Mouse (Mus musculus) 3T3-L1 (cell line): ENCODE measurements at regions not wholly inside any gene's neighbourhood (a gene's known extent, or its start where the extent isn't known, plus 50 kb on each side); places are given as distances from the start of the nearest gene placed in this dataset.

Experiments used
- DNase-seq: peaks from one replicate; pipeline ENCODE4 v3.0.0-alpha.2; 2015; ENCODE audit warnings: low read depth, low spot score

DNA sequence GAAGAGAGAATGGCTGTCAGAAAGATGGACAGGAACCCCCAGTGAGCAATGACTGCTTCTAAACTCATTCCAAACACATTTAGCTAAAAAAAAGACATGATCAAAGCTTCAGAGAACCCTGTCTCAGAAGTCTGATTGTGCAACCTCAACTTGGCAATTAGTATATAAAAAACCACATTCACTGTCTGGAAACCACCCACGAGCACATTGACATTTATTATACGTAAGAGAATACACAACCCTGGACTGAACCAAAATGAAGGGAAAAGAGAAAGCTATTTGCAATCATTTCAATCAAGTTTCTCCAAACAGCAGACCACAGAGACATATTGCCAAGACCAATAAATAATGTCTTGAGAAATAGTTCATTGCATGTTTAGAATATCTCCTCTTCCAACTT, 820.7 kb upstream of the Adgrl2 start:
- no peak for DNase-seq

DNA sequence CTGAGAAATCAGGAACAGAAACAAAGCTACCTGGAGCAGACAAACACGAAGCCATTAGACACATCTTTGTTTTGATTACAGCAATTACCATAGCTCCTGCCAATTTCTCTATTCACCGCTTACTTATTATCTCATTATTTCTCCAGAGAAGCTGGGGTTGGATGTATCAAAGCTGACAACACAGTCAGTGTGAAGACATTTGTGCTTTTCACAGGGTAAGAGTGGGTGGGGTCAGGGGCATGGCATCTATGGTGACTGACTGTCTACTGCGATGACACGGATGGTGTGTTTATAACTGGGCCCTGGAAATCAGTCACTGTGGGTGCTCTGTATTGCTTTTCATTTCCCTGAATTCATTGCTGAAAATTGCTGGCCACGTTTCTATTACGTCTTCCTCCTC, 815.0 kb upstream of the Adgrl2 start:
- DNase-seq, result no peak

DNA sequence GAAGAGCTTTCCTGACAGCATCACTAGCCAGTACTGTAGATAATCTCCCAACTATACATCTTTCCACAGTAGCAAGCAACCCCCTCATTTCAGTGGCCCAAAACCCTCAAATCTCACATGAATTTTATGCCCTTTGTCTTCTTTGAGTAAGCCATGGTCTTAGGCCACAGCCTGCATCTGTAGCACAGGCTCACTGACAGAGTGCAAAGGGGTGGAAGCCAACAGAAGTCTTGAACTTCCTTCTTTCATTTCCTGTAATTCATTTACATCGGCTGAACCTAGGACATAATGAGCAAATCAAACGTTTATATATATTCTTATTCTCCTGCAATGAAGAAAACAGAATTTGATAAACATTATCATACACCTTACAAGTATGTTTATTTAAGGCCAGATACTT, 805.8 kb upstream of the Adgrl2 start:
- no peak for DNase-seq

DNA sequence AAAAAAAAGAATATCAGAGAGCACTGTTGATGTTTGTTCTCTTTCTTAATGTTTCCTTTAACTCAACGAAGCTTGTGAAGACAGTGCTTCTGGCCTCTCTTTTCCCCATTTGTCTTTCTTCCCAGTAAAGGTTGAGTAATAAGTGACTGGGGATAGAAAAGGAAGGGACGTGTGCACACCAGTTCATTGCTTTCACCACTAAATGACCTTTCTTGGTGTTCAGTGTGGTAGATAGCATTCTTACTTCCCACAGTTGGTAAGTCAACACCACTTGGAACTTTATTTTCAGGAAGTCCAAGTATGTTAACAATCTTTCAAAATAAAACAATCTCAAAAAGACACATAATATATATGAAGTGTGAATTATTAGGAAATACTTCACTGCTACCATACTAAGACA, 801.2 kb upstream of the Adgrl2 start:
- no peak for DNase-seq

DNA sequence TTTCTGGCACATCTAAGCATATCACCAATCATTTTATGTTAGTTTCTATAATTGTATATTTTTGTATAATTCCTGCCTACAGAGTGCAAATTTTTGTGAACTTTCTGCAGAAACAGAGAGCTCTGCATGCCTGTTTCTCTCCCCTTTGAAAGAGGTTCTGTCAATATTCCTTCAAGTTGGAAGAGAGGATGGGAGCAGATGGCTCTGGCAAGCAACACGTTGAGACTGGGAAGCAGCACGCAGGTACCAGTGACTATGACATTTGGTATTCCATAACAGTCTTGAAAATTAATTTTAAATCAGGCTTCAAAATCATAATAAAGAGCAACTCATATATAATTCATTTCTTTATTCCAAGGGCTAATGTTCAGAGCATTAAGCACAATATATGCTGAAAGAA, 795.7 kb upstream of the Adgrl2 start:
- no peak for DNase-seq

DNA sequence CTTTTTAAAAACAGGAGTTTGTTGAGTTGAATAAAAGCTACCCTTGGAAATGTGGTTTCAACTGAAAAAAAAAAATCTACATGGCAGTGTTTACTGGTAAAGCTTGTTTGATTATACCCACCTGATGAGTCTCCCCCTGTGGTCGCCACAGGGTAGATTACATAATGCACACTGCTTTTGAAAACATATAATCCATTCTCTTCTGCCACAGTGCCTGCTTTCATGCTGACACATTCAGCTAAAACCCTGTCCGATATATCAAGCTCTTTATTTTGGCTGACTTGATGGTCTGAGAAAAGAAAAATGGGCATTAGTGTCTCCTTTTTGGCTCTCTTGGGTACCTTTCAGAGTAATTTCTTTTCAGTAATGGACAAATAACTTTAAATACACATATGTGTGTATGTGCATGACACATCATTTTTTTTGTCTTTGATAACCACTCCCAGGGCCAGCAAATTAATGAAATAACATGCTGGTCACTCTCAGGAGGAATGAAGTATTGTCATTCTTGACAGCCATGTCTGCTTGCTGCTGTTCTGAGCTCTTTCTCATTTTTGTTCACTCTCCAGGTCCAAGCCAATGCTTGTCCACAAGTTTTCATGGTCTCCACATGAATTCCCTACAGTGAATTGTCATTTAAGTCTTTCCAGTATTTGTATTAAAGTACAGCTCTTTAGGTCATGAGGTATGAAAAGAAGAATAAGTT, 793.7 kb upstream of the Adgrl2 start:
- no peak for DNase-seq

DNA sequence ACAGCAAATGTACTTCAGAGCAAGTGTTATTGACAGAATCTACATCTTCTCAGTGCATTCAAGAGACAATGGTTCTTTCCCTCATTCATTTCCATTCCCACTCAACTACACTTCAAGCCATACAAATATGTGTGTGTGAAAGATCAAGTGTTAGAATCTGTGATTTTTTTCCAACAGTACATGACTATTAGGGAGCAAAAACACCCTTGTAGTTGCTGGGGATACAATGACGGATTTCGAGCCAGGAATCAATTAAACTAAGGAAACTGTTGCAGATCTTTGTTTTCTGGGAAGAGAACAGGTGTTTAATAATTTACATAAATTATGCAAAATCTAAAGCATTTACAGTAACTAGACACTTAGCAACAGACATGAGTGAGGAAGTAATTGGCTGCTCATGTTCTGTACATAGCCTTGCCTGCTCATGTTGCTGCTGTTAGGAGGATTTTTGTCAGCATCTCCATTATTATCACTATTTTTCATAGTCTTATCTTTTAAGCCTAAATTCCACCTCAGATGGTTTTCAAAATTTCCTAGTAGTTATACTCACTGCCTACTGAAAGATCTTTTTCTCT, 777.6 kb upstream of the Adgrl2 start:
- no peak for DNase-seq

DNA sequence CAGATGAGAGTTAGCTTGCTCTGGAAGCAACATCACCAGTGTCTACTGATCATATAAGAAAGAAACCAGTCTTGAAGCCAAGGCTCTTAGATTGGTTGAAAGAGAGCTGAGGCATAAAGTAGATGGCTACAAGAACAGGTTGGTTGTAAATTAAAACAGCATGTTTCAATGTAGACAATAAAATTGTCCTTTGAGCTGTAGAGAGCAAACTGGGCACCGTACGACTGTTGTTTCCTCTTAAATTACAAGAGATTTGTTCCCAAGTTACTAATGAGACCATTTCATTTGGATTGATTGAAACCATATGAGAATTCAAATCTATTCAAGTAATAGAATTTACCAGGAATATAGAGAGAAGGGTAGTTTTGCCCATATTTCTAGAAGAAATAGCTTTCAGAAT, 770.9 kb upstream of the Adgrl2 start:
- DNase-seq, result no peak

DNA sequence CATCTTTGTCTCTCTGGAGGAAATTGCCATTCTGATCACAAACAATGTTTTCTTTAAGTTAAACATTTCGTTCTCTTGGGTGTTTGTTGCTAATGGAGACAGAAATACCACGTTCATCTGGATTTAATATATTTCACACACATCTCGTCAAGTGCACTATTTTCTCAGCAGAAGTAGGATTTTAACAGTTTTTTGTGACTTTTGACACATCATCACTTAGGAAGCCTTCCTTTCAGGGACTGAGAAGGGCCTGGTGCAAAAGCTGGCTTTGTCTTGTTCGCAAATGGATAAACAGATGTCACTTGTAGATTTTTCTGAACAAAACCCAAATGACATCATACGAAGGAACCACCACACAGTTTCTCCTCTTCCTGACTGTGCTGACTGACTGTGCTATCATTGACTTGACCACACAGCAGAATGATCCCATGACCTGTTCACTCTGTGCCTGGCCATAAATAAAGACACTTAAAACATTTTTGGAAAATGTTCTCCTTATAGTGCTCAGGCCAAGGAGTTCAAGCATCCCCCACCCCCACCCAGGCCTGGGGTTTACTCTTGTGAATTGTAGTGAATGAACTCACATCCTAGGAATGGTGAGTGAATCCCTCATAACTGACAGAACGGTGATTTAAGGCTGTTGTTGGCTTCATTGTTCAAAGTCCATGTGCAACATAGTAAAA, 767.7 kb upstream of the Adgrl2 start:
- no peak for DNase-seq

DNA sequence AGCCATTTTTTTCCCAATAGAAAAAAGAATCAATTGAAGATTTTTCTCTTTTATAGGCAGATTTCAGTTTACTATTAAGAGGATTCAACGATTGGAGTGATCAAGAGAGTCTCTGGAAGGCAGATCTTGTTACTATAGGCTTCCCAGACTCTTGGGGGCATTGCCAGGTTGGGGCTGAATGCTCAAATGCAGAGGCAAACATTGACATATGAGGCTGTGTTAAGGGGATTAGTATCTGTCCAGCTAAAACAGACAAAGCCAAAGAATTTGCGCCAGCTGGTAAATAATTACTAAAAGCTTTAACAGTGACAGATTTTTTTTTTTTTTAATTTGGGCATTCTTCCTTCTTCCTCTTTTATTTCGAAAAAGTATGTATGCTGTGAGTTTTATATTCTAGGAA, 745.7 kb upstream of the Adgrl2 start:
- DNase-seq, result no peak

DNA sequence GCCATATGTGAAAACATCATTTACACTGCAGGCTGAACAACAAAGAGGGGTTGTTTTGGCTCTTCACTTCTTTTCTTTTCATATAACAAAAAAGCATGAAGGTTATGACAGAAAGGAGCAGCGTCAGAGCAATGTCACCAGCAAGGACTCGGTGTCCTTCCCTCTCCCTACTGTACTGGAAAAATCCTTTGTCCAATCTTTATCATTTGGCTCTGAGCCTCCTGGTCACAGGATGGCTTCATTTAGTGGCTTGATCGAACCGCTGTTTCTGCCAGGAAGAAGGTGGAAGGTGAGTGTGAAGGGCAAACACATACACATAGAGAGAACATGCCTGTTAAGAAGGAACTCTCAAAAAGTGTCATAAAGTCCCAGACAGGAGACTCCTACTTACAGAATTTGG, 735.9 kb upstream of the Adgrl2 start:
- DNase-seq, result no peak

DNA sequence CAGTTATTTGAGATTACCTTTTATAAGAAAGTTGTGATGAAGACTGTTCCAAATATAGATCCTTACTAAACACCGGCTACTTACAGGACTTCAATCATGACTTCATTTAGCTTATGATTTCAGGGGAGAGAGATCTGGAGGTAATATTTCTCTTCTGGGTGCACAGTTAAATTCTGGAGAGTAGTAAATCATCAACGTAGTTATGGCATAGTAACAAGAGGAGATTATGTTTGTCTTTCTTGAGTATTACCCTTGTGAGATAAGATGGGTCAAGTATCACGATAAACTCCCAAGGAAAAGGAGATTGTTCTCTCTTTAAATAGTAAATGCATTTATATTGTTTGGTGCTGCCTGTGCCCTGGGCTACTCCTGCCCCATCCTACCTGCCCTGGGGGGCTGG, 734.5 kb upstream of the Adgrl2 start:
- no peak for DNase-seq

DNA sequence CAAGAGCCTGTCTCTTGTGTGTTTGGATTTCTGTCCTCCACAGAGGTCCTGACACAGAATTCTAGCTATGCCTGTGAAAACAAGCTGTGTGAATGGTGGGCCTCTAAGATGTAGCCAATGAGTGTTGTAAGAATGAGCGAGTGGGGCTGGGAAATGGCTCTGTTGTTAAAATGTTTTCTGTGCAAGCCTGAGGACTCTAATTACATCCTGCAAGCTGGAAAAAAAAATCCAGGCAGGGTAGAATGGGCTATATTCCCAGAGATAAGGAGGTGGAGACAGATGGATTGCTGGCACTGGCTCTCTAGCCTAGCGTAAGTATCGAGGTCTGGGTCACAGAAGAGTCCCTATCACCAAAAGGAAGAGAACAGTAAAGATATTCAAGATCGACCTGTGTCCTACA, 731.5 kb upstream of the Adgrl2 start:
- no peak for DNase-seq

DNA sequence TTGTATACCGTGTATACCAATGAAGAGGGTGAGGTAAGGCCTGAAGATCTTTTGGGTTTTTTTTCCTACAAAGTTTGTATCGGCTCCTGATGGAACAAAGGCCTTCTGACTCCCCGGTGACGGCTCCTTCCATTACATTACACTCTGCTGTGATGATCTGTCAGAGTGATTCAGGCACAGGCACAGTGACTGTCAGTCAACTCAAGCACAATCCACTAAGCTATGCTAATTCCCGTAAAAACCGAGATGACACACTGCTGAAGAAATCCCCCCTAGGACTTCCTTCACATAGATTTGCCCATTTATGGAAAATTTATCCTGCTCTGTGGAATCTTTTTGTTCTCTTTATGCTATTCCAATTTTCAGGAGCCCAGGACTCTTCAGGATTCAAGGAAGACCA, 730.0 kb upstream of the Adgrl2 start:
- DNase-seq, result no peak

DNA sequence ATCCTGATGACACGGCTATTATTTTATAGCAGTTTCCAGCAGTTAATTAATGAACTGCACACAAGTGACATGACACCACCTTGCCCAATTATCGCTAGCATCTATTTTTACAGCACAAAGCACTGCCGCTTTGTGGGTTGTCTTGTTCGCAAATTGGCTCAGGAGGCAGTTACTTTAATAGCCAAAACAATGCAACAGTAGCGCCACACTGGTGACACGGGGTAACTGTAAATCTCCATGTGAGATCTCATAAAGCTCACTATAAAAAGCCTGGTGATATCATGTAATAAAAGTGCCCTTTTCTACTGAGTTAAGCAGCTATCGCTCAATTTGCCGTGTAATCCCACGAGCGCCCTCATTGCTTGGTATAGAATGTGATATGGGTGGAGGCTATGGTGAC, 715.4 kb upstream of the Adgrl2 start:
- no peak for DNase-seq

DNA sequence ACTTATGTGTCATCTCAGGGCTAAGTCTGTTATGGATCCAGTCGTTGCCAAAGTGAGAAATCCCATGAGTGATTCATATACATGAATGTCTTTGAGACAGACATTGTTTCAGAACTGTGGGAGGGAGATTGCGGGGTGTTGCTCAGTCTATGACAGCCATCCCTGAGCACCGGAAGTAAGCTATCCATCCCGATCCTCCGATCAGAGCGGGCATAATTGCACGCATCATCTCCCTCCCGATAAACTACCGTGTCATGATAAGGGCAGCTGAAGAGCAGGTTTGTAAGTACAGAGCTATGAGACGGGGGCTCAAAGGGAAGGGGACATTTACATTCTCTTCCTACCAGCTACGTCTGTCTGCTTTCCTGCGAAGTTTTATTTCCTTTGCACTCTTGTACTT, 715.0 kb upstream of the Adgrl2 start:
- DNase-seq, result no peak

DNA sequence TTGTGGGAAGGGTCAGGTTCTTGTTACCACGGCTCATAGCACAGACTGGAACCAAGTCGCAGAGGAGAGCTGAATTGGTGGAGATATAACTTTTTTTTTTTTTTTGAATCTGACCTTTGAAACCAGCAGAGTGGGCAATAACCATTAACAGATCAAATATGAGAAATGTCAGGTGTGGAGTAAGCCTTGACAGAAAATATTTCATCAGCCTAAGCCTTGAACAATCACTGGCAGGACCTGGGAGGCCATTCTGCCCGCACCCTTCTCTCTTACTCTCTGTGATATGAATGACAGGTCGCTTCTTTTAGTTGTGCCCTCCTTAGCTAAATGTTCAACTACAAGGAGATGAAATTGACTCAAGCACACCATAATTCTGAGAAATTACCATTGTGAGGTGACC, 714.1 kb upstream of the Adgrl2 start:
- no peak for DNase-seq

DNA sequence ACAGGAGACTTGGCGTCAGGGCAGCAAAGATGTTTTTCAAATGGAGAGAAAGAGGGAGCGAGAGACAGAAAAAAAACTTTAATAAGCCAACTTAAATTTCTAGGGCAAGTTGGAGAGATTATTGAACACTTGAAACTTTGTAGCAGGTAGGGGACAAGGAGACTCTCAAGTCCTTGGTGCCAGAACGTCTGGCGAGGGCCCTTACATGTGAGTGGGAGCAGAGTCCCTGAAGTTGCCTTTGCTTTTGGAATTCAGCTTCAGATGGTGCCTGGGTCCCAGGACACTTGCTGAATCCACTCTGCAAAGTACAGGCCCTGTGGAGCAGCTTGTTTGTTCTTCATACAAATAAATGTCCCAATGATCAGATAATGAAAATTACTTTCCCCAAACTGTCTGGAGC, 693.2 kb upstream of the Adgrl2 start:
- no peak for DNase-seq

DNA sequence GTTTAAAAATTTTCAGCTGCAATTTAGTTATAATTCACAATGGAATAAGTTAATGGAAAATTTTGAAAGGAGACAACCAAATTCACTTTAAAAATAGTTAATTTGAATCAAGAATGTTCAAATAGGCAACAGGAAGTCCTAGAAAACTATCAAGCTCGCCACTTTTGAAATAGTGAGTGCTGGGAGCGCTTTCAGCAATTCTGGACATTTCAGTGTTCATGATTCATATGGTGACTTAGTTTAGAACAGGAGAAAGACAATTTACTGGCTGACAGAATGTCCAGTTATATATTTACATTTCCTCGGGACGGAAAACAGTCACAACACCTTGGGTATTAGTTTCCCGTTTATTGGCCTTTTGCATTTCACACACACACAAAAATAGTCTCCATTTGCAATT, 691.9 kb upstream of the Adgrl2 start:
- no peak for DNase-seq

DNA sequence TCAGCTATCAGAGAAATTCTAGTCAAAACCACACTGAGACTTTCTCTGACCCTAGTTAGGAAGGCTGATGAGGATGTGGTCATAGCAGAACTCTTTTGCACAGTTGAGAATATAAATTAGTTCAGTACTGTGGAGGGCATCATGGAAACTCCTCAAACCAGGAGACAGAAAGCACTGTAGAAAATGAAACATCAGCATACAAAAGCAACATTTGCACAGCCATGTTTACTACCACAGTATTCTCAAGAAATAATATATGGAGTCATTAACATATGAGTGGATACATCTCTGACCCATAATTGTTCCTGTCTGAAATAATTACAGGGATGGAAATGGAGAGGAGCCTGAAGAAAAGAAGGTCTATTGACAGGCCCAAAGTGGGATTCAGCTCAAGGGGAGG, 683.6 kb upstream of the Adgrl2 start:
- DNase-seq, result no peak

DNA sequence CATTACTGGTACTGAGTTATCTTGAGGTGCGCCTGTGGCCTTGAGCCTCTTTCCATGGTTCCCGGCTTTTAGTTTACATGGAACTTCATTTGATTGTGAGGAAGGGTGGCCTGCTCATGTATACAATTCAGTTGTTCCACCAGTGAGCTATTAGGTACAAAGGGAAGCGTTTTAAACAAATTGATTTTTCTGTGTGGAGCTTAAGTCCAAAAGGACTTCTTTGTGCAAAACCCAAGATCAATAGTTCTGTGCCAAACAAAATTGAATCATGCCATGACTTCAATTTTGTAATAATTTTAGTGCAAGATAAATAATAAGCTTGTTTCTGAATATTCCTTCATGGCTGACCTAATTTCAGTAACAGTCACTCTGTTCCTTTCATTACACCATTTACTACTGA, 674.3 kb upstream of the Adgrl2 start:
- no peak for DNase-seq

DNA sequence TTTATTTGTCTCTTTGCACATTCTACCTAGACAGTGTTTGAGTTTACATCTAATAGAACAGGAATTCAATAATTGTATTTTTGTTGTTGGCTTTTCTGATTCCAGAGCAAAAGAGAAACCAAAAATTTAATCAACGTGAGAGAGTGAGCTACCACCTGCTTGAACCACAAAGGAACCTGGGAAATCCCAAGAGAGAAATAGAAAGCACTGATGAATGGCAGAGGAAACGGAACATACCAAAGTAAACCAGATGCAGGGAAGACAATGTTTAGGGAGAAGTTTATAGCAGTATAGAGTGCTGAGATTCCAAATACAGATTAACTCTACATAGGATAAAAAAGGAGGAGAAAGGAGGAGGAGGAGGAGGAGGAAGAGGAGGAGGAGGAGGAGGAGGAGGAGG, 648.0 kb upstream of the Adgrl2 start:
- no peak for DNase-seq

DNA sequence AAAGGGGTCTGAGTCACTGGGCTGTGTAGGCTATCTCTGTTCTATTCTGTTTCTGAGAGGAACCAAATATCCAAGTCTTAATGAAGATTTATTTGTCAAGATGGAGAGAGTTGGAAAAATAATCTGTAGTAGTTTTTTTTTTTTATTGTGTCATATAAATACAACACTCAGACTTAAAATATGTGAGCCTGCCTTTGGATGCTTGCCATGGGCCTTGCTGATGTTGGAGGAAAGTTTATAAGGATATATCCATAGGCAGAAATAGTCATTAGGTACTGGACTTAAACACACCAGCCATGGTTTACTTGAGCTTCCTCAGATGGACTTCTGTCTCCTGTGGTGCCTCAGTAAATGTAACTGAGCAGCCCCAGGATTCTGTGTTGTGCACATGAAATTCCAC, 635.8 kb upstream of the Adgrl2 start:
- peak; percentile 67 for DNase-seq
